Mouse (Mus musculus) small intestine, adult 2 months (tissue): Measurements from ENCODE around the gene Ercc8. TPM values are rescaled to one million over a fixed set of nuclear protein-coding genes. Genes with fewer than 3 reads are reported as not detected.

Experiments
- H3K27ac ChIP-seq: fragments of 200-500 bp; 2 replicates; pipeline ENCODE4 v1.5.1; 2012; ENCODE audit warnings: low read depth, low read length, control low read depth, inconsistent platforms; ENCODE audit not compliant: insufficient read depth
- H3K27me3 ChIP-seq: fragments of 200-500 bp; 2 replicates; pipeline ENCODE4 v1.6.1; 2012; ENCODE audit warnings: mild to moderate bottlenecking, moderate library complexity, low read length, inconsistent platforms; ENCODE audit not compliant: control insufficient read depth, insufficient read depth
- H3K36me3 ChIP-seq: fragments of 200-500 bp; 2 replicates; pipeline ENCODE4 v1.6.1; 2012; ENCODE audit warnings: mild to moderate bottlenecking, low read length, control low read depth, inconsistent platforms; ENCODE audit not compliant: control insufficient read depth, insufficient read depth
- H3K4me1 ChIP-seq: fragments of 200-500 bp; 2 replicates; pipeline ENCODE4 v1.6.1; 2012; ENCODE audit warnings: low read length, inconsistent platforms, mixed read lengths; ENCODE audit not compliant: control insufficient read depth, insufficient read depth, insufficient read length
- H3K4me3 ChIP-seq: fragments of 200-500 bp; 2 replicates; pipeline ENCODE4 v1.5.1; 2012; ENCODE audit warnings: low read depth, mild to moderate bottlenecking, control low read depth, inconsistent platforms, low read length, moderate library complexity
- CTCF ChIP-seq: fragments of 200-500 bp; IDR thresholded peaks from 2 replicates; pipeline ENCODE4 v1.5.1; 2012; ENCODE audit warnings: low read depth, mild to moderate bottlenecking, control low read depth, inconsistent platforms, low read length, moderate library complexity, mixed read lengths; ENCODE audit not compliant: insufficient replicate concordance, insufficient read length; ENCODE audit errors: extremely low read depth
- POLR2A ChIP-seq: fragments of 200-500 bp; IDR thresholded peaks from 2 replicates; pipeline ENCODE4 v1.6.1; 2012; ENCODE audit warnings: low read depth, mild to moderate bottlenecking, control low read depth, inconsistent platforms, low read length, moderate library complexity
- WGBS: fragments of 180-500 bp; shearing (Covaris S2); methylation state at CpG from one replicate; pipeline ENCODE4 v1.1.7; 2018; 5-methylcytosine and 5-hydroxymethylcytosine counted together
- polyA plus RNA-seq: library from polyadenylated mRNA; depleted of rRNA; stranded (reverse); fragments of >200 nt; gene quantifications from 2 replicates; pipeline ENCODE4 v1.2.3, GENCODE M21; 2012

Ercc8 gene
- polyA plus RNA-seq, 1 experiment: 5.0 TPM

GRCm38 (mm10) chr13:108179618-108180017, 21.1 kb downstream of the Ercc8 start:
- Histone ChIP-seq H3K4me1 (no peaks in the 10 kb centered on the region), H3K36me3 (peaks cover 41% of the 10 kb centered on the region)
- 85% methylated on average over 8 of the region's 8 CpGs for WGBS

GRCm38 (mm10) chr13:108180821-108181220, 22.3 kb downstream of the Ercc8 start:
- peaks cover 45% of the 10 kb centered on the region for H3K36me3 ChIP-seq
- H3K4me3 ChIP-seq: no peak overlapping the region
- no peak overlapping the region for H3K27ac ChIP-seq
- WGBS: 83% methylated on average over 5 of the region's 5 CpGs
- no peaks in the 10 kb centered on the region for H3K4me1 ChIP-seq
- H3K27me3 ChIP-seq: no peaks in the 10 kb centered on the region
- no peak for TF ChIP-seq POLR2A

More at GRCm38 (mm10) chr13:108179618-108180017, 21.1 kb downstream of the Ercc8 start:
- Histone ChIP-seq H3K4me3 (no peak overlapping the region), H3K27ac (no peak overlapping the region), H3K27me3 (no peaks in the 10 kb centered on the region)
- TF ChIP-seq POLR2A: no peak
- TF ChIP-seq CTCF: no peak

GRCm38 (mm10) chr13:108184743-108185255, 26.3 kb downstream of the Ercc8 start:
- Histone ChIP-seq H3K4me3 (no peak overlapping the region), H3K27me3 (no peaks in the 10 kb centered on the region), H3K36me3 (peaks cover 39% of the 10 kb centered on the region), H3K27ac (no peak overlapping the region), H3K4me1 (no peaks in the 10 kb centered on the region)
- TF ChIP-seq POLR2A (no peak), CTCF (no peak)

DNA sequence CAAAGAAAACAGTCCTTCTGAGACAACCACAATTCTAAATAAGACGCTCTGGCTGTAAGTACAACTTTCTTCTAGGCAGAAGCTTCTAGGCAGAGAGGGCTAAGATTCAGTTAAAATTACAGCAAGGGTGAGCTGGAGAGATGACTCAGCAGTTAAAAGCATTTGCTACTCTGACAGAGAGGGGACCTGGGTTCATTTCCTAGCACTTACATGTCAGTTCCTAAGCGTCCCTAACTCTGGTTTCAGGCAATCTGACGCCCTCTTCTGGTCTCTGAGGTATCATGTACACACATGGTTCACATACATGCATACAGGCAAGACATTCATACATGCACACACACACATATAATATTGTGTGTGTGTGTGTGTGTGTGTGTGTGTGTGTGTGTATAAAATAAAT, 27.0 kb downstream of the Ercc8 start:
- no peaks in the 10 kb centered on the region for H3K4me1 ChIP-seq
- 94% methylated on average over 3 of the region's 3 CpGs for WGBS
- H3K36me3 ChIP-seq: peaks cover 36% of the 10 kb centered on the region
- H3K4me3 ChIP-seq: no peak overlapping the region
- TF ChIP-seq CTCF: no peak
- TF ChIP-seq POLR2A: no peak
- H3K27ac ChIP-seq: no peak overlapping the region
- no peaks in the 10 kb centered on the region for H3K27me3 ChIP-seq

- TF ChIP-seq POLR2A (no peak), CTCF (no peak)
- WGBS: 89% methylated on average over 4 of the region's 4 CpGs
- H3K27me3 ChIP-seq: no peaks in the 10 kb centered on the region
- no peak overlapping the region for H3K27ac ChIP-seq
- no peaks in the 10 kb centered on the region for H3K4me1 ChIP-seq
- peaks cover 24% of the 10 kb centered on the region for H3K36me3 ChIP-seq
- no peak overlapping the region for H3K4me3 ChIP-seq
These were observed 29.5 kb downstream of the Ercc8 start for GRCm38 (mm10) chr13:108187994-108188393.

GRCm38 (mm10) chr13:108191074-108191720, 32.7 kb downstream of the Ercc8 start:
- H3K4me1 ChIP-seq: no peaks in the 10 kb centered on the region
- H3K27ac ChIP-seq: no peak overlapping the region
- 42% methylated on average over 11 of the region's 11 CpGs for WGBS
- H3K4me3 ChIP-seq: no peak overlapping the region
- H3K36me3 ChIP-seq: peaks cover 16% of the 10 kb centered on the region
- no peaks in the 10 kb centered on the region for H3K27me3 ChIP-seq
- TF ChIP-seq CTCF (peak; percentile 74; the same call in 1 of the 2 replicates), POLR2A (no peak)

DNA sequence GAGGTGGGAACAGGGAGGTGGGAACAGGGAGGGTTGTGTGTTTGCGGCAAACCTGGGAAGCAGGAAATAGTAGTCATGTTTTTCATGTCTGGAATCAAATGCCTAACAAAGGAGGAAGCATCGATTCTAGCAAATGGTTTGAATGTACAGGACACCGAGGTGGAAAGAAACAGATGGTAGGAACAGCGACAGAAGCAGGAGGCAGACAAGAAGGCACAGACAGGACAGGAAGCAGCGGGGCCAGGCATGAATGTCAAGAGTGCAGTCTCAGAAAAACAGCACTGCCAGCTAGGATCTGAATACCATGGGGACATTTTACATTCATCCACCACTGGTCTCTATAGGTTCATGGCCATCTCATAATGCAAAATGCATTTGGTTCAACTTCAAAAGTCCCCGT, 36.9 kb downstream of the Ercc8 start:
- Histone ChIP-seq H3K4me1 (no peaks in the 10 kb centered on the region), H3K27me3 (no peaks in the 10 kb centered on the region), H3K27ac (no peak overlapping the region), H3K4me3 (no peak overlapping the region), H3K36me3 (peaks cover 5% of the 10 kb centered on the region)
- 92% methylated on average over 6 of the region's 6 CpGs for WGBS
- TF ChIP-seq CTCF (no peak), POLR2A (no peak)
